Mouse (Mus musculus) monocyte, adult 2 months (primary cell): Measurements from ENCODE around the gene Aig1.

Source experiments
- DNase-seq, 2 experiments: peaks; one replicate each; pipeline ENCODE4 v3.0.0; 2022; ENCODE audit warnings: low spot score in 2 of 2, low read depth in 1 of 2

Aig1 gene

GRCm38 (mm10) chr10:13711281-13711829 lies 157.4 kb downstream of the Aig1 start:
- DNase-seq, result no peak

GRCm38 (mm10) chr10:13705771-13706170 lies 163.0 kb downstream of the Aig1 start:
- DNase-seq, result no peak

DNA sequence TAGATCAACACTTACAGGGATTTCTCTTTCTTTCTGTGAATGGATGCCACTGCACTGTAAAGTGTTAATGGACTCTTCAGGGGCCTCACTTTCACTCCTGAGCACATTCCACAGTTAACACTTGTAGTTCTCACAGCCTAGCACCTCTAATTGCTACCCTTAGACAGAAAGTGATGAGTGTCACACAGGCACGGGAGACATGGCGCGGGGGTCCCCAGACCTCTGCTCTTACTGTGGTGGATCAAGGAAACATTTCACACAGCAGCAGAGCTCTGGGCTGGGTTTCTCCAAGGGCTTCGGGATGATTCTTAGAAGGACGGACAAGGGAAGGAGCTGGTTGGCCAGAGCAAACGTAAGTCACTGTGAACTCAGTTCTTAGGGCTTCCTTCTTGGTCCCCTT lies 166.1 kb downstream of the Aig1 start:
- DNase-seq, result no peak

GRCm38 (mm10) chr10:13702043-13702442 lies 166.7 kb downstream of the Aig1 start:
- DNase-seq, result no peak

GRCm38 (mm10) chr10:13696326-13696725 lies 172.5 kb downstream of the Aig1 start:
- DNase-seq, result no peak

DNA sequence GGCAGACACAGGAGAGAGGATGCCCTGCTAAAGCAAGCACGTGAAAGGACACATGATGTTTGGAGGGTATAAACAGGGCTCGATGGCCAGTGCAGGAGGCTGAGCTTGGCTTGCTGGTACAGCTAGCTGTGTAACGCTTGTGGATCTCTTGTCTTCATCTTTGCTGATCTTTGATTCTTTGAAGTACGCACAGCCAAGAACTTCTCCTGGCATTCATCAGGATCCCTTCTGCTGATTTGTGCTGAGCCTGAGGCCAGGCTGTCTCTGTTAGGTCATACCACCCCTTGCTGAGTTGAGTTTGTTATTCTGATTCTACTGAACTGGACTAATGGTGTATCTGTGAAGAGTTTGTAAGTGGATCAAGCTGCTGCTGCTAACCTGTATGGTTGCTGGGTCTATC lies 175.5 kb downstream of the Aig1 start:
- no peak for DNase-seq

DNA sequence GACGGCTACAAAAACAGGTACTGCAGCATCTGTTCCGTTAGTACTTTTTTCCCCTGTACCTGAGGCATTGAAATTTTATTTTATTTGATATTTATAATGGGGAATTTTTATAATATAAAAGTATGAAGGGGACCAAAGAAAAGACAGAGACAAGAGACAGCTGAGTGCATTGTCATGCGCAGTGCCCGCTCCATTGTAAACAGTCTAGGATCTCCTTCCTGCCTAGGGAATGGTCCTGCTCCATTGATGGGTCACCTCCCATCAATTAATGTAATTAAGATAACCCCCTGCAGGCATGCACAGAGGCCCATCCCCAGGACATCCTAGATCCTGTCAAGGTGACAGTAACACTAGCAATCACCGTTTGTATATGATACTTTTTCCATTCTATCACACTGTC lies 178.0 kb downstream of the Aig1 start:
- no peak for DNase-seq

DNA sequence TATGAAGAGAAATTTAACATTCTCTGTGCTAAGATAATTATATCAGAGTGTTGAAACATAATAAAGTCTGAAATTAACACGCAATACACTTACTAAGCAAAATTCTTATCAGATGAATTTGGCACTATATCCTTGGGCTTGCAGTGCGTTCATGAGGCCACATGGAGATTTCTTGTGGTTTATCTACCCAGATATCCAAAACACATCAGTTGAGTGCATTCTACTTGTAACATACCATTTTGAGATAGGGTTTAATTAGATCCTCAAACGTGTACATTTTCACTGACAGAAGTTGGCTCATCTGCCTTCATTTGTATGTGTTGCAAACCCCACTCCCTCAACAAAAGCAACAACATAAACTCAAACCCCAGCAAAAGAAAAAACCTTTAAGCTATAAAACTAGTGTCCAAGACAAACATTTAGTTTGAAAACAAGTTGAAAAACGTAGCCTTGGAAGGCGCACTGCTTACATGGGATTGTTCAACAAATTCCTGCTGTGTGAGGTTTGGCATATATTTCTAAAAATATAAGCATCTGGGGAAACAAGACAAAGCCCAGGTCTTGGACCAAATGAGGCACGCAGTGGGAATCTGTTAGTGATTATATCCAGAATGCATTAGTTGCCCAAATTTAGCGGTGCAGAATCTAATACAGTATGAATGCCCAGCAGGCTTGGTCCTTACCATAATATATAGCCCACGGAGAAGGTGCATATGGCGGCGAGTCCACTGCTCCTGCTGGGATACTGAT lies 178.8 kb downstream of the Aig1 start:
- DNase-seq, result no peak

GRCm38 (mm10) chr10:13688386-13689120 lies 180.2 kb downstream of the Aig1 start:
- DNase-seq, result no peak

- DNase-seq, result no peak
Observed at GRCm38 (mm10) chr10:13687182-13687810, 181.5 kb downstream of the Aig1 start.

GRCm38 (mm10) chr10:13686127-13686526 lies 182.7 kb downstream of the Aig1 start:
- DNase-seq, result no peak

- no peak for DNase-seq
Observed at GRCm38 (mm10) chr10:13685366-13685765, 183.4 kb downstream of the Aig1 start.

DNA sequence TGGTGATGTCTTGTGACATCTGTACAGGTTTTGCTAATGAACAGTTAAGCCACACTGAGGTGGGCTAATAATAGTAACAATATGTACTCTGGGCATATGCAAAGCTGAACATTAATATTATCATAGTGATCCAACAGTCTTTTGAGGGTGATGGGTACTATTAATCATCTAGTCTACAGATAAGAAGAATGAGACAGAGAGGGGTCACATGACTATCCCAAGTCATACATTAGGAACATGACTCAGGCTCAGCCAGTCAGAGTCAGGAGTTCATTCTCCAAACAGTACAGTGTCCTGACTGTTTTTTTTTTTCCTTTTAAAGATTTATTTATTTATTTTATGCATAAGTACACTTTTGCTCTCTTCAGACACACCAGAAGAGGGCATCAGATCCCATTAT lies 184.3 kb downstream of the Aig1 start:
- DNase-seq, result no peak

- DNase-seq, result no peak
Observed at GRCm38 (mm10) chr10:13682565-13682964, 186.2 kb downstream of the Aig1 start.

- DNase-seq, result no peak
Observed at GRCm38 (mm10) chr10:13677440-13677839, 191.3 kb downstream of the Aig1 start.

- no peak for DNase-seq
Observed at GRCm38 (mm10) chr10:13675033-13675379, 193.8 kb downstream of the Aig1 start.

- DNase-seq, result no peak
Observed at GRCm38 (mm10) chr10:13674304-13675032, 194.3 kb downstream of the Aig1 start.

GRCm38 (mm10) chr10:13667166-13667696 lies 201.5 kb downstream of the Aig1 start:
- DNase-seq, result no peak

DNA sequence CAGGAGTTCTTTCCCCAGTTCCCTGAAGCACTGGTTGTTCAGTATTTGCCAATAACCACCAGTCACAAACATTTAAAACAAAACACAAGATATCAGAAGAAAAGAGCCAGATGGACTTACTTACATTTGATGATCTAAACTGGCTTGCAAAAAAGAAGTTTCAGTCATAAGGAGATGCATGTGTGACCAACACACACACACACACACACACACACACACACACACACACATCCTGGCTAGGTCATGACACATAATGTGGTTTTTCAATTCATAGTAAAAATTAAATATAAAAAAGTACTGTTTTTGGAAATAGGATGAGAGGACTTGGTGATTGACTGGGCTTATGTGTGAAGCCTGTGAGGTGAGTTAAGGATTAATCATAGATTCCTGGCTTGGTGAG lies 205.3 kb downstream of the Aig1 start:
- DNase-seq, result no peak

GRCm38 (mm10) chr10:13659778-13660177 lies 209.0 kb downstream of the Aig1 start:
- DNase-seq, result no peak
